Mouse (Mus musculus) right cerebral cortex, postnatal 14 days (tissue): ENCODE measurements around the gene Gm28043.
"Not testable (repeated sequence)": the region's sequence is repeated elsewhere in the genome, so short reads cannot be mapped to it uniquely, and the experiment has no call there.

Experiments
- DNase-seq: peaks from one replicate; pipeline ENCODE4 v3.0.0; 2022

The Gm28043 gene

GRCm38 (mm10) chr17:29682261-29682660 is 67.6 kb downstream of the Gm28043 start:
- no peak for DNase-seq

GRCm38 (mm10) chr17:29683127-29683526 is 68.5 kb downstream of the Gm28043 start:
- DNase-seq: no peak

- DNase-seq: no peak
These were observed 69.6 kb downstream of the Gm28043 start for GRCm38 (mm10) chr17:29684275-29684674.

- no peak for DNase-seq
These were observed 72.1 kb downstream of the Gm28043 start for GRCm38 (mm10) chr17:29686771-29687170.

- DNase-seq: no peak
These were observed 72.7 kb downstream of the Gm28043 start for GRCm38 (mm10) chr17:29687373-29687772.

GRCm38 (mm10) chr17:29688610-29689009 is 73.9 kb downstream of the Gm28043 start:
- DNase-seq: no peak

- no peak for DNase-seq
These were observed 75.6 kb downstream of the Gm28043 start for GRCm38 (mm10) chr17:29690257-29690656.

- no peak for DNase-seq
These were observed 78.2 kb downstream of the Gm28043 start for GRCm38 (mm10) chr17:29692827-29693226.

- DNase-seq: no peak
These were observed 78.9 kb downstream of the Gm28043 start for GRCm38 (mm10) chr17:29693571-29693970.

- DNase-seq: no peak
These were observed 79.8 kb downstream of the Gm28043 start for GRCm38 (mm10) chr17:29694516-29694915.

GRCm38 (mm10) chr17:29696940-29697339 is 82.3 kb downstream of the Gm28043 start:
- no peak for DNase-seq

- DNase-seq: no peak
These were observed 83.7 kb downstream of the Gm28043 start for GRCm38 (mm10) chr17:29698421-29698820.

- DNase-seq: no peak
These were observed 85.9 kb downstream of the Gm28043 start for GRCm38 (mm10) chr17:29700573-29700972.

GRCm38 (mm10) chr17:29702938-29703710 is 88.4 kb downstream of the Gm28043 start:
- DNase-seq: no peak

GRCm38 (mm10) chr17:29704781-29705180 is 90.1 kb downstream of the Gm28043 start:
- peak; percentile 62 for DNase-seq

GRCm38 (mm10) chr17:29705881-29706280 is 91.2 kb downstream of the Gm28043 start:
- no peak for DNase-seq

- no peak for DNase-seq
These were observed 92.4 kb downstream of the Gm28043 start for GRCm38 (mm10) chr17:29706981-29707545.

- no peak for DNase-seq
These were observed 94.1 kb downstream of the Gm28043 start for GRCm38 (mm10) chr17:29708783-29709182.

- DNase-seq: no peak
These were observed 95.9 kb downstream of the Gm28043 start for GRCm38 (mm10) chr17:29710562-29711044.

GRCm38 (mm10) chr17:29711076-29711744 is 96.5 kb downstream of the Gm28043 start:
- no peak for DNase-seq

- DNase-seq: no peak
These were observed 97.2 kb downstream of the Gm28043 start for GRCm38 (mm10) chr17:29711745-29712431.

GRCm38 (mm10) chr17:29712565-29712964 is 97.9 kb downstream of the Gm28043 start:
- DNase-seq: no peak

GRCm38 (mm10) chr17:29713734-29714133 is 99.1 kb downstream of the Gm28043 start:
- not testable (repeated sequence) for DNase-seq
